Mouse (Mus musculus): ENCODE data around the gene Ntn4.

DNA sequence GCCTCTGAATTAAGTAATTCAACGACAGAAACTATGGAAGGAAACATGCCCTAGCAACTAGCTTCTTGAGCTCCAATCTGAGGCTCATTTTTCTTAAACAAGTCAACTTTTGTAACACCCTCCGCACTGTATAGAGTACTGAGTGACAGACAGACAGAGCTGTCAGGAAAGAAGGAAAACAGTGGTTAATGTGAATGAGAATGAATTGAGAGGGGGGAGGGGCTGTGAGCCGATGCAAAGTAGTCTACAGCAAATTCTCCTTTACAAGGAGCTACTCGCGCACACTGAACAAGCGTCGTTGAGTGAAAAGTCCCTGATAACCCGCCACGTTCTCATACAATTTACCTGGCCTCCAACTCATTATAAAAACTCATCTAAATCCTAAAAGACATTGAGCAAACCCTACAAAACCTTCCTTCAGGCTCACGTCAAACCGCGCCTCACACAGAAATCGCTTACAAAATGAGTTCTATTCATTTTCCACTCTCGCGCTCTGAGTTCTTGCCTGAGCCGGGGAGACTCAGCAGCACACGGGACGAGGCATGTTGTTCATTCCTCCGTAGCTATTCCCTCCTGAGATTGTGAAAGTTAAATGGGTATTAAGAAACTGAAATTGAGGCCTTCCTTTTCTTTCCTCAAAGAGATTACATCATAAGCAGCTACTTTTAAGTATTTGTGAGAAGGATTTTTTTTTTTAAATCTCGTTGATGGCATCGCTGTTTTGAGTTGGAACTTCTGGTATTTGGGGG, 54.7 kb downstream of the Ntn4 start:
- TF ChIP-seq CTCF (IDR thresholded peaks at IDR 0.05; ENCODE audit: extremely low read depth, insufficient read depth, insufficient read length, insufficient replicate concordance) (no peak), POLR2A (IDR thresholded peaks at IDR 0.05; ENCODE audit: low read depth, low read length) (no peak)

All from spleen, adult 2 months (tissue).